Mouse (Mus musculus) heart, postnatal 0 days (tissue): ENCODE results near the gene Pcdh8. TPM values are rescaled to one million over a fixed set of nuclear protein-coding genes. Genes with fewer than 3 reads are reported as not detected.

Source experiments
- ATAC-seq: fragments of 200-750 bp; cut with Nextera tagmentation; 2 replicates; pipeline ENCODE4 v1.8.0; 2017; ENCODE audit warnings: low read depth, moderate number of reproducible peaks, moderate library complexity; ENCODE audit not compliant: insufficient read depth
- DNase-seq: peaks from one replicate; pipeline ENCODE4 v3.0.0-alpha.2; 2016; ENCODE audit warnings: low spot score
- H3K27ac ChIP-seq: fragments of 300-500 bp; sonication (generic); 2 replicates; pipeline ENCODE4 v1.5.1; 2014; ENCODE audit warnings: low read depth, mild to moderate bottlenecking
- H3K27me3 ChIP-seq: fragments of 300-500 bp; sonication (generic); 2 replicates; pipeline ENCODE4 v1.6.1; 2014; ENCODE audit warnings: low read length, mixed read lengths; ENCODE audit not compliant: control insufficient read depth, insufficient read depth
- H3K36me3 ChIP-seq: fragments of 300-500 bp; sonication (generic); replicated peaks from 2 replicates; pipeline ENCODE4 v1.6.1; 2014; ENCODE audit warnings: low read length, mixed read lengths; ENCODE audit not compliant: control insufficient read depth, insufficient read depth
- H3K4me1 ChIP-seq: fragments of 300-500 bp; sonication (generic); 2 replicates; pipeline ENCODE4 v1.6.1; 2014; ENCODE audit warnings: antibody characterized with exemption; ENCODE audit not compliant: control insufficient read depth, insufficient read depth
- H3K4me2 ChIP-seq: fragments of 300-500 bp; sonication (generic); 2 replicates; pipeline ENCODE4 v1.6.1; 2014; ENCODE audit warnings: low read depth, mild to moderate bottlenecking, low read length, moderate library complexity
- H3K4me3 ChIP-seq: fragments of 300-500 bp; sonication (generic); 2 replicates; pipeline ENCODE4 v1.5.1; 2014; ENCODE audit warnings: low read depth, low read length
- H3K9ac ChIP-seq: fragments of 300-500 bp; sonication (generic); replicated peaks from 2 replicates; pipeline ENCODE4 v1.6.1; 2014; ENCODE audit warnings: low read depth, low read length, mixed read lengths
- H3K9me3 ChIP-seq: fragments of 300-500 bp; sonication (generic); replicated peaks from 2 replicates; pipeline ENCODE4 v1.6.1; 2016; ENCODE audit warnings: low read length; ENCODE audit not compliant: control insufficient read depth
- CTCF ChIP-seq: IDR thresholded peaks from 2 replicates; pipeline ENCODE4 v1.5.1; 2016; ENCODE audit warnings: antibody characterized with exemption, control low read depth, low read depth
- EP300 ChIP-seq: IDR thresholded peaks from 2 replicates; pipeline ENCODE4 v1.6.1; 2016; ENCODE audit warnings: antibody characterized with exemption, low read depth
- WGBS: fragments of 180-500 bp; shearing (Covaris S2); extraction: QIAGEN DNeasy Blood & Tissue Kit; methylation state at CpG from one replicate; pipeline ENCODE4 v1.1.7; 2014; 5-methylcytosine and 5-hydroxymethylcytosine counted together
- polyA plus RNA-seq: library from polyadenylated mRNA; unstranded; fragments of >200 nt; fragmentation: Nextera tagmentation; extraction: Ambion mirVana; gene quantifications from 2 replicates; pipeline ENCODE4 v1.2.1, GENCODE M21; 2015
- total RNA-seq: library from RNA; depleted of rRNA; stranded (reverse); fragments of >200 nt; gene quantifications from 2 replicates; pipeline ENCODE4 v1.2.3, GENCODE M21; 2014; ENCODE audit warnings: low replicate concordance

Gene Pcdh8
- total and polyA plus RNA-seq, 2 experiments from 2014 or later: 0.14 TPM; not detected in 1

DNA sequence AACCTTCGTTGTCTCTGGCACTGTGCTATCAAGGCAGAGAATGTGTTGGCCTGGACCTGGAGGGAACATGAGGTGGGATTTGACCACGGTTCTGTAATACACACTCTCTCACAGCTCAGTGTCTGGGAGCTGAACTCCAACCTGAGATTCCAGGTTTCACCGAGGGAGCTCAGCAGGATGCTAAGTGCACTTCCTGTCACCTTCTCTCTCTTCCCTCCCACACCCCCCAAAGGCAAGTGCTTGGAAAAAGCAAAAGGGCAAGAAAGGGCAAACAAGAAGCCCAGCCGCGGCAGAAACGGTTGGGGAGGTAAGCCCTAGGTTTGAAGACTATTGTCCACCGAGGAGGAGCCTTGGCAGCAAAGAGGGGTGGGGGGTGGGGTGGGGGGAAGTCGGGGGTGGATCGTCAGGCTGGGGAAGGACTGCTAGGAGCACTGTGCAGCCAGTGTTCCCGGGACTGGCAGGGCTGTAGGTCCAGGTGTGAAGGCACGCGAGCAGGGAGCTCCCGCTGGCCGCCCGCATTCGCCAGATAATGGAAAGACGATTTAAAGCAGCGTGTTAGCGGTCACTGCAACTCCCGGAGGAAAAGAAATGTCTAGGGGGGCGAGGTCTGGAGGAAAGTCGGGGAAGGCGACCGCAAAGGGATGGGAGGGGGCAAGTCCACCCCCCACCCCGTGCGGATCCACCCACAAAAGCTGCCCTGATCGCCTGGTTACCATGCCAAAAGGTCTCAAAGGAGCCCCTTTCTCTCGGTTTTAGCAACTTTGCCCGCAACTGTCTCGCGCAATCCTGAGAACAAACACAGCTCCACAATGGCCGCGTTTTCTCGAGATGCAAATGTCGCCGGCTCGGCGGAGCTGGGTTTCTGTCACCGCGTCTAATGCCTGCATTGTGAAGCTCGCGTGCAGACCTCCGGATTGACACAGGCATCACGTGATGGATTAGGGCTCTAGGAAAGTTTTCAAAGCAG, 2.6 kb upstream of the Pcdh8 start:
- Histone ChIP-seq H3K9ac (no peak overlapping the region), H3K27me3 (peaks cover 82% of the 10 kb centered on the region), H3K27ac (no peak overlapping the region), H3K4me2 (peak overlapping the region; percentile 46), H3K4me3 (peak overlapping the region; percentile 26), H3K4me1 (peaks cover 19% of the 10 kb centered on the region), H3K9me3 (no peaks in the 10 kb centered on the region), H3K36me3 (no peaks in the 10 kb centered on the region)
- ATAC-seq (no peak), DNase-seq (no peak)
- under 1% methylated on average over 43 of the region's 44 CpGs for WGBS
- no peak for TF ChIP-seq EP300
- TF ChIP-seq CTCF: no peak

GRCm38 (mm10) chr14:79771802-79772511, 845 bp upstream of the Pcdh8 start:
- Histone ChIP-seq H3K9me3 (no peaks in the 10 kb centered on the region), H3K9ac (no peak overlapping the region), H3K27ac (no peak overlapping the region), H3K36me3 (no peaks in the 10 kb centered on the region), H3K4me1 (peaks cover 19% of the 10 kb centered on the region), H3K4me3 (peak overlapping the region; percentile 44), H3K4me2 (peak overlapping the region; percentile 70), H3K27me3 (peaks cover 90% of the 10 kb centered on the region)
- no peak for TF ChIP-seq CTCF
- TF ChIP-seq EP300: no peak
- no peak for ATAC-seq
- DNase-seq: no peak
- WGBS: 3% methylated on average over 20 of the region's 20 CpGs

DNA sequence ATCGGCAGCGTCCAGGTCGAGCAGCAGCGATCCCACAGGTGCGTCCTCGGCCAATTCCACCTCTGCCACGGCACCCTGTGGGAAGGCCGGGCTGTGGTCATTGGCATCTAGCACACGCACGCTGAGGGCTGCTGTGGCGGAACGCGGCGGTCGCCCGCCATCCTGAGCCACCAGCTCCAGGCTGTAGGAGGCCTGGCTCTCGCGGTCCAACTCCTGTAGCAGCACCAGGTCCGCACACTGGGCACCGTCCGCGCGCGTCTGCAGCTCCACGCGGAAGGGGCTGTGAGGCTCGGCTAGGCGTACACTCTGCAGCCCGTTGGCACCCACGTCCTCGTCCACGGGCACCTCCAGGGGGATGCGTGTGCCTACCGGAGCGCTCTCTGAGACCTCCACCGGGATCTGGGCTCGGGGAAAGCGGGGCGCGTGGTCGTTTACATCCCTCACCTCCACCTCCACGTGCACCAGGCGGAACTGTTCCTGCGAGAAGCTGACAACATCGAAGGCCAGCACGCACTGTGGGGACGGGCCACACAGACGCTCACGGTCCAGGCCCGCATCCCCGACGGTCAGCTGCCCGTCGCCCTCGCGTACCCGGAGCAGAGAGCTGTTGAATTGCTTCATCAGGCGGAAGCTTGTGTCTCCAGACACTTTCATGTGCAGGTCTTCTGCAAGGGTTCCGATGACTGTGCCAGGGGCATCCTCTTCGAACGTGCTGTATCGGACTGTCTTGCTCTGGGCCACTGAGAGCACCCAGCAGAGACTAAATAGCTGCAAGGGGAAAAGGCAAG, 612 bp downstream of the Pcdh8 start:
- Histone ChIP-seq H3K27me3 (peaks cover 97% of the 10 kb centered on the region), H3K4me1 (peaks cover 19% of the 10 kb centered on the region), H3K4me2 (peak overlapping the region; percentile 70), H3K9ac (no peak overlapping the region), H3K27ac (no peak overlapping the region), H3K36me3 (no peaks in the 10 kb centered on the region), H3K9me3 (no peaks in the 10 kb centered on the region), H3K4me3 (peak overlapping the region; percentile 44)
- no peak for TF ChIP-seq CTCF
- no peak for TF ChIP-seq EP300
- DNase-seq (no peak), ATAC-seq (no peak)
- WGBS: 3% methylated on average over 60 of the region's 62 CpGs

GRCm38 (mm10) chr14:79769618-79770017, 1.5 kb downstream of the Pcdh8 start:
- Histone ChIP-seq H3K36me3 (no peaks in the 10 kb centered on the region), H3K27ac (no peak overlapping the region), H3K9ac (no peak overlapping the region), H3K9me3 (no peaks in the 10 kb centered on the region), H3K4me3 (peak overlapping the region; percentile 44; the same call in 1 of the 2 replicates), H3K4me1 (peaks cover 19% of the 10 kb centered on the region), H3K27me3 (peaks cover 89% of the 10 kb centered on the region), H3K4me2 (peak overlapping the region; percentile 46)
- ATAC-seq: peak; percentile 67
- no peak for TF ChIP-seq EP300
- peak; percentile 89 for TF ChIP-seq CTCF
- DNase-seq: peak; percentile 35
- under 1% methylated on average over 46 of the region's 46 CpGs for WGBS

- H3K4me3 ChIP-seq: no peak overlapping the region
- H3K27me3 ChIP-seq: peaks cover 82% of the 10 kb centered on the region
- H3K4me1 ChIP-seq: peaks cover 19% of the 10 kb centered on the region
- no peaks in the 10 kb centered on the region for H3K9me3 ChIP-seq
- no peak overlapping the region for H3K9ac ChIP-seq
- H3K36me3 ChIP-seq: no peaks in the 10 kb centered on the region
- no peak for DNase-seq
- no peak overlapping the region for H3K4me2 ChIP-seq
- no peak for TF ChIP-seq EP300
- TF ChIP-seq CTCF: no peak
- H3K27ac ChIP-seq: no peak overlapping the region
- no peak for ATAC-seq
- 7% methylated on average over 30 of the region's 30 CpGs for WGBS
Measured at GRCm38 (mm10) chr14:79768996-79769395, 2.1 kb downstream of the Pcdh8 start.
